Mouse (Mus musculus): ENCODE measurements at regions not wholly inside any gene's neighbourhood (a gene's known extent, or its start where the extent isn't known, plus 50 kb on each side); places are given as distances from the start of the nearest gene placed in this dataset.
A peak's percentile ranks its signal among the peaks of the same experiment; 100 is the strongest.
"Not testable (repeated sequence)": the region's sequence is repeated elsewhere in the genome, so short reads cannot be mapped to it uniquely, and the experiment has no call there.

- no peaks in the 10 kb centered on the region for H3K27me3 ChIP-seq (ENCODE audit: insufficient read depth, low read length)
- H3K4me1 ChIP-seq (ENCODE audit: insufficient read depth, low read length): no peaks in the 10 kb centered on the region
- no peak overlapping the region for H3K9ac ChIP-seq (replicated peaks; ENCODE audit: low read length, poor library complexity, severe bottlenecking)
- H3K36me3 ChIP-seq (ENCODE audit: insufficient read depth, low read length): no peaks in the 10 kb centered on the region
- H3K27ac ChIP-seq (ENCODE audit: low read depth, low read length): no peak overlapping the region
- WGBS: 39% methylated on average over 4 of the region's 4 CpGs
- no peak overlapping the region for H3K4me2 ChIP-seq (ENCODE audit: low read depth, low read length, poor library complexity, severe bottlenecking)
- no peak for TF ChIP-seq CTCF (IDR thresholded peaks at IDR 0.05)
- H3K4me3 ChIP-seq (ENCODE audit: low read depth, low read length): no peak overlapping the region
- no peak for ATAC-seq (ENCODE audit: low FRiP score)
- DNase-seq (ENCODE audit: low spot score): peak; percentile 2
- H3K9me3 ChIP-seq (ENCODE audit: low read length): no peaks in the 10 kb centered on the region
These were observed 754.0 kb upstream of the Slc39a10 start for GRCm38 (mm10) chr1:47646681-47647080.

GRCm38 (mm10) chr1:47606597-47606996, 713.9 kb upstream of the Slc39a10 start:
- DNase-seq (ENCODE audit: low spot score) (no peak), ATAC-seq (ENCODE audit: low FRiP score) (no peak)
- Histone ChIP-seq H3K36me3 (ENCODE audit: insufficient read depth, low read length) (no peaks in the 10 kb centered on the region), H3K9me3 (ENCODE audit: low read length) (no peaks in the 10 kb centered on the region), H3K4me1 (ENCODE audit: insufficient read depth, low read length) (no peaks in the 10 kb centered on the region), H3K4me3 (ENCODE audit: low read depth, low read length) (no peak overlapping the region), H3K9ac (replicated peaks; ENCODE audit: low read length, poor library complexity, severe bottlenecking) (no peak overlapping the region), H3K27me3 (ENCODE audit: insufficient read depth, low read length) (no peaks in the 10 kb centered on the region), H3K27ac (ENCODE audit: low read depth, low read length) (no peak overlapping the region), H3K4me2 (ENCODE audit: low read depth, low read length, poor library complexity, severe bottlenecking) (no peak overlapping the region)
- 72% methylated on average over 4 of the region's 4 CpGs for WGBS
- TF ChIP-seq CTCF (IDR thresholded peaks at IDR 0.05): no peak

- no peak overlapping the region for H3K4me3 ChIP-seq (ENCODE audit: low read depth, low read length)
- no peak for TF ChIP-seq CTCF (IDR thresholded peaks at IDR 0.05)
- H3K4me1 ChIP-seq (ENCODE audit: insufficient read depth, low read length): no peaks in the 10 kb centered on the region
- WGBS: 59% methylated on average over 2 of the region's 2 CpGs
- H3K27ac ChIP-seq (ENCODE audit: low read depth, low read length): no peak overlapping the region
- H3K9me3 ChIP-seq (ENCODE audit: low read length): no peaks in the 10 kb centered on the region
- no peak for ATAC-seq (ENCODE audit: low FRiP score)
- no peaks in the 10 kb centered on the region for H3K27me3 ChIP-seq (ENCODE audit: insufficient read depth, low read length)
- DNase-seq (ENCODE audit: low spot score): no peak
- no peak overlapping the region for H3K4me2 ChIP-seq (ENCODE audit: low read depth, low read length, poor library complexity, severe bottlenecking)
- no peak overlapping the region for H3K9ac ChIP-seq (replicated peaks; ENCODE audit: low read length, poor library complexity, severe bottlenecking)
- H3K36me3 ChIP-seq (ENCODE audit: insufficient read depth, low read length): no peaks in the 10 kb centered on the region
These were observed 711.3 kb upstream of the Slc39a10 start for GRCm38 (mm10) chr1:47603989-47604360.

GRCm38 (mm10) chr1:47603294-47603988, 710.8 kb upstream of the Slc39a10 start:
- no peaks in the 10 kb centered on the region for H3K4me1 ChIP-seq (ENCODE audit: insufficient read depth, low read length)
- TF ChIP-seq CTCF (IDR thresholded peaks at IDR 0.05): no peak
- WGBS: 23% methylated on average over 3 of the region's 3 CpGs
- no peak overlapping the region for H3K4me2 ChIP-seq (ENCODE audit: low read depth, low read length, poor library complexity, severe bottlenecking)
- H3K4me3 ChIP-seq (ENCODE audit: low read depth, low read length): no peak overlapping the region
- no peaks in the 10 kb centered on the region for H3K36me3 ChIP-seq (ENCODE audit: insufficient read depth, low read length)
- ATAC-seq (ENCODE audit: low FRiP score) (peak; percentile 34; the same call in 1 of the 2 replicates), DNase-seq (ENCODE audit: low spot score) (peak; percentile 2)
- H3K9ac ChIP-seq (replicated peaks; ENCODE audit: low read length, poor library complexity, severe bottlenecking): no peak overlapping the region
- no peak overlapping the region for H3K27ac ChIP-seq (ENCODE audit: low read depth, low read length)
- H3K9me3 ChIP-seq (ENCODE audit: low read length): no peaks in the 10 kb centered on the region
- H3K27me3 ChIP-seq (ENCODE audit: insufficient read depth, low read length): no peaks in the 10 kb centered on the region

- H3K9ac ChIP-seq (replicated peaks; ENCODE audit: low read length, poor library complexity, severe bottlenecking); H3K27ac ChIP-seq (ENCODE audit: low read depth, low read length); H3K27me3 ChIP-seq (ENCODE audit: insufficient read depth, low read length); H3K4me2 ChIP-seq (ENCODE audit: low read depth, low read length, poor library complexity, severe bottlenecking); ATAC-seq (ENCODE audit: low FRiP score); H3K4me3 ChIP-seq (ENCODE audit: low read depth, low read length); H3K4me1 ChIP-seq (ENCODE audit: insufficient read depth, low read length); DNase-seq (ENCODE audit: low spot score); H3K36me3 ChIP-seq (ENCODE audit: insufficient read depth, low read length); H3K9me3 ChIP-seq (ENCODE audit: low read length): not testable (repeated sequence)
- 71% methylated on average over 1 of the region's 4 CpGs for WGBS
These were observed 701.0 kb upstream of the Slc39a10 start for GRCm38 (mm10) chr1:47593641-47594040.

GRCm38 (mm10) chr1:47545606-47546005, 653.0 kb upstream of the Slc39a10 start:
- peak; percentile 2 for DNase-seq (ENCODE audit: low spot score)
- H3K4me2 ChIP-seq (ENCODE audit: low read depth, low read length, poor library complexity, severe bottlenecking): no peak overlapping the region

More at GRCm38 (mm10) chr1:47545606-47546005, 653.0 kb upstream of the Slc39a10 start:
- H3K36me3 ChIP-seq (ENCODE audit: insufficient read depth, low read length): no peaks in the 10 kb centered on the region
- ATAC-seq (ENCODE audit: low FRiP score): no peak
- no peak overlapping the region for H3K27ac ChIP-seq (ENCODE audit: low read depth, low read length)
- H3K27me3 ChIP-seq (ENCODE audit: insufficient read depth, low read length): no peaks in the 10 kb centered on the region
- H3K4me1 ChIP-seq (ENCODE audit: insufficient read depth, low read length): no peaks in the 10 kb centered on the region
- H3K9me3 ChIP-seq (ENCODE audit: low read length): no peaks in the 10 kb centered on the region
- no peak for TF ChIP-seq CTCF (IDR thresholded peaks at IDR 0.05)
- WGBS: 50% methylated on average over 1 of the region's 1 CpGs
- no peak overlapping the region for H3K9ac ChIP-seq (replicated peaks; ENCODE audit: low read length, poor library complexity, severe bottlenecking)
- no peak overlapping the region for H3K4me3 ChIP-seq (ENCODE audit: low read depth, low read length)

Measured in midbrain, postnatal 0 days (tissue).